Mouse (Mus musculus) liver, postnatal 0 days (tissue): ENCODE measurements around the gene Zc3hav1l. TPM values are rescaled to one million over a fixed set of nuclear protein-coding genes. Genes with fewer than 3 reads are reported as not detected.
A peak's percentile ranks its signal among the peaks of the same experiment; 100 is the strongest.

ENCODE experiments used
- ATAC-seq: fragments of 200-750 bp; cut with Nextera tagmentation; 2 replicates; pipeline ENCODE4 v1.8.0; 2017; ENCODE audit warnings: mild to moderate bottlenecking, moderate library complexity
- DNase-seq: peaks from one replicate; pipeline ENCODE4 v3.0.0-alpha.2; 2016
- H3K27ac ChIP-seq: fragments of 300-500 bp; sonication (generic); 2 replicates; pipeline ENCODE4 v1.5.1; 2014; ENCODE audit warnings: antibody characterized with exemption, moderate library complexity, mild to moderate bottlenecking, low read depth
- H3K27me3 ChIP-seq: fragments of 300-500 bp; sonication (generic); 2 replicates; pipeline ENCODE4 v1.6.1; 2014; ENCODE audit warnings: low read length, control low read depth, mixed read lengths; ENCODE audit not compliant: insufficient read depth
- H3K36me3 ChIP-seq: fragments of 300-500 bp; sonication (generic); replicated peaks from 2 replicates; pipeline ENCODE4 v1.6.1; 2014; ENCODE audit warnings: mild to moderate bottlenecking, control low read depth, low read length, moderate library complexity, mixed read lengths; ENCODE audit not compliant: insufficient read depth
- H3K4me1 ChIP-seq: fragments of 300-500 bp; sonication (generic); 2 replicates; pipeline ENCODE4 v1.6.1; 2014; ENCODE audit warnings: antibody characterized with exemption, mild to moderate bottlenecking, control low read depth; ENCODE audit not compliant: insufficient read depth
- H3K4me2 ChIP-seq: fragments of 300-500 bp; sonication (generic); 2 replicates; pipeline ENCODE4 v1.6.1; 2014; ENCODE audit warnings: low read depth, mild to moderate bottlenecking, low read length, moderate library complexity, mixed read lengths
- H3K4me3 ChIP-seq: fragments of 300-500 bp; sonication (generic); 2 replicates; pipeline ENCODE4 v1.5.1; 2014; ENCODE audit warnings: low read depth, low read length
- H3K9ac ChIP-seq: fragments of 300-500 bp; sonication (generic); replicated peaks from 2 replicates; pipeline ENCODE4 v1.6.1; 2014; ENCODE audit warnings: mild to moderate bottlenecking, moderate library complexity
- H3K9me3 ChIP-seq: fragments of 300-500 bp; sonication (generic); 2 replicates; pipeline ENCODE4 v1.6.1; 2016; ENCODE audit warnings: mild to moderate bottlenecking, control low read depth, low read length, mixed read lengths
- CTCF ChIP-seq: sonication (generic); IDR thresholded peaks from 2 replicates; pipeline ENCODE4 v1.5.1; 2016; ENCODE audit warnings: antibody characterized with exemption, low read depth
- EP300 ChIP-seq: IDR thresholded peaks from 2 replicates; pipeline ENCODE4 v1.6.1; 2016; ENCODE audit warnings: antibody characterized with exemption, low read depth, mild to moderate bottlenecking
- WGBS: fragments of 180-500 bp; shearing (Covaris S2); extraction: QIAGEN DNeasy Blood & Tissue Kit; methylation state at CpG from one replicate; pipeline ENCODE4 v1.1.7; 2014; ENCODE audit not compliant: insufficient replicate concordance; 5-methylcytosine and 5-hydroxymethylcytosine counted together
- polyA plus RNA-seq: library from polyadenylated mRNA; unstranded; fragments of >200 nt; fragmentation: Nextera tagmentation; extraction: Ambion mirVana; gene quantifications from 2 replicates; pipeline ENCODE4 v1.2.1, GENCODE M21; 2015

Zc3hav1l gene
- polyA plus RNA-seq, 1 experiment from 2014 or later: 0.61 TPM

- TF ChIP-seq CTCF (0 out of 2 replicates have a peak, but pooled peaks have one; percentile 20), EP300 (no peak)
- no peak overlapping the region for H3K4me2 ChIP-seq
- DNase-seq (no peak), ATAC-seq (no peak)
- no peak overlapping the region for H3K9ac ChIP-seq
- peaks cover 20% of the 10 kb centered on the region for H3K36me3 ChIP-seq
- H3K4me3 ChIP-seq: no peak overlapping the region
- peaks cover 10% of the 10 kb centered on the region for H3K4me1 ChIP-seq
- WGBS: 72% methylated on average over 3 of the region's 3 CpGs
- H3K27me3 ChIP-seq: no peaks in the 10 kb centered on the region
- H3K9me3 ChIP-seq: no peaks in the 10 kb centered on the region
- H3K27ac ChIP-seq: no peak overlapping the region
These were observed 5.4 kb downstream of the Zc3hav1l start for GRCm38 (mm10) chr6:38293708-38294107.

- H3K27ac ChIP-seq: no peak overlapping the region
- no peak for TF ChIP-seq CTCF
- no peak for TF ChIP-seq EP300
- peaks cover 4% of the 10 kb centered on the region for H3K4me1 ChIP-seq
- no peaks in the 10 kb centered on the region for H3K27me3 ChIP-seq
- H3K9me3 ChIP-seq: no peaks in the 10 kb centered on the region
- DNase-seq (no peak), ATAC-seq (no peak)
- H3K9ac ChIP-seq: no peak overlapping the region
- H3K4me2 ChIP-seq: no peak overlapping the region
- H3K36me3 ChIP-seq: peaks cover 20% of the 10 kb centered on the region
- 74% methylated on average over 11 of the region's 11 CpGs for WGBS
- H3K4me3 ChIP-seq: no peak overlapping the region
These were observed 6.0 kb downstream of the Zc3hav1l start for GRCm38 (mm10) chr6:38292871-38293646.

- Histone ChIP-seq H3K4me3 (no peak overlapping the region), H3K9me3 (peaks cover 5% of the 10 kb centered on the region; the same call in 1 of the 2 replicates), H3K4me2 (no peak overlapping the region), H3K9ac (no peak overlapping the region), H3K36me3 (0 out of 2 replicates have a peak, but pooled peaks cover 2% of the 10 kb centered on the region), H3K4me1 (no peaks in the 10 kb centered on the region), H3K27ac (no peak overlapping the region), H3K27me3 (no peaks in the 10 kb centered on the region)
- DNase-seq (no peak), ATAC-seq (no peak)
- WGBS: 95% methylated on average over 19 of the region's 19 CpGs
- TF ChIP-seq CTCF: no peak
- no peak for TF ChIP-seq EP300
These were observed 14.6 kb downstream of the Zc3hav1l start for GRCm38 (mm10) chr6:38284422-38284821.

- Histone ChIP-seq H3K36me3 (no peaks in the 10 kb centered on the region), H3K9me3 (no peaks in the 10 kb centered on the region), H3K4me3 (no peak overlapping the region), H3K9ac (no peak overlapping the region), H3K4me2 (no peak overlapping the region), H3K27me3 (no peaks in the 10 kb centered on the region), H3K27ac (no peak overlapping the region), H3K4me1 (no peaks in the 10 kb centered on the region)
- WGBS: 61% methylated on average over 7 of the region's 7 CpGs
- ATAC-seq (no peak), DNase-seq (no peak)
- TF ChIP-seq CTCF (no peak), EP300 (no peak)
These were observed 34.6 kb downstream of the Zc3hav1l start for GRCm38 (mm10) chr6:38264466-38264865.

- H3K4me3 ChIP-seq: no peak overlapping the region
- TF ChIP-seq CTCF (no peak), EP300 (no peak)
- WGBS: 55% methylated on average over 5 of the region's 5 CpGs
- H3K4me2 ChIP-seq: no peak overlapping the region
- H3K9me3 ChIP-seq: no peaks in the 10 kb centered on the region
- H3K27me3 ChIP-seq: no peaks in the 10 kb centered on the region
- DNase-seq: no peak
- no peaks in the 10 kb centered on the region for H3K4me1 ChIP-seq
- no peak for ATAC-seq
- no peaks in the 10 kb centered on the region for H3K36me3 ChIP-seq
- no peak overlapping the region for H3K27ac ChIP-seq
- H3K9ac ChIP-seq: no peak overlapping the region
These were observed 35.5 kb downstream of the Zc3hav1l start for GRCm38 (mm10) chr6:38263393-38264159.

GRCm38 (mm10) chr6:38261877-38262276 is 37.2 kb downstream of the Zc3hav1l start:
- ATAC-seq (no peak), DNase-seq (no peak)
- 72% methylated on average over 4 of the region's 4 CpGs for WGBS
- TF ChIP-seq CTCF (0 out of 2 replicates have a peak, but pooled peaks have one; percentile 11), EP300 (no peak)
- H3K4me3 ChIP-seq: no peak overlapping the region
- no peaks in the 10 kb centered on the region for H3K36me3 ChIP-seq
- H3K4me1 ChIP-seq: no peaks in the 10 kb centered on the region
- H3K27ac ChIP-seq: no peak overlapping the region
- H3K4me2 ChIP-seq: no peak overlapping the region
- H3K27me3 ChIP-seq: no peaks in the 10 kb centered on the region
- no peaks in the 10 kb centered on the region for H3K9me3 ChIP-seq
- H3K9ac ChIP-seq: no peak overlapping the region
